Comparison of ENCODE assay signal across 16 mouse cellular contexts in genomic region chr13:67833137-67833536, GRCm38 (mm10). TPM values are rescaled to one million over a fixed set of nuclear protein-coding genes. Genes with fewer than 3 reads are reported as not detected.
"Had no signal": no experiment of that assay in that cellular context is flagged by ENCODE, and none has a peak within 500 bp of the region (broad histone marks: within the 10 kb centered on the region; RNA-seq: fewer than 3 reads in every experiment).

No protein-coding gene starts in this region.

RNA-seq across cellular contexts. Expression of gene Gm10037, which starts 2.2 kb away (rescaled TPM):
- total RNA-seq: megakaryocyte, adult 5-6 weeks had no signal
- polyA plus RNA-seq: liver, embryonic 16.5 days had no signal

RNA-seq across cellular contexts. Expression of gene BC048507, which starts 30.0 kb away (rescaled TPM):
- total RNA-seq: layer of hippocampus, postnatal 14 days; left cerebral cortex, postnatal 25 days; megakaryocyte, adult 5-6 weeks had no signal
- polyA plus RNA-seq: intestine, embryonic 15.5 days; kidney, embryonic 14.5 days; limb, embryonic 10.5 days; limb, embryonic 13.5 days; liver, embryonic 12.5 days; liver, embryonic 16.5 days; lung, embryonic 15.5 days; midbrain, embryonic 12.5 days; midbrain, embryonic 16.5 days; neural tube, embryonic 11.5 days; neural tube, embryonic 15.5 days; stomach, embryonic 14.5 days; urinary bladder, adult 2 months had no signal
